8 mouse cellular contexts compared by ENCODE assay signal in the genomic region with DNA sequence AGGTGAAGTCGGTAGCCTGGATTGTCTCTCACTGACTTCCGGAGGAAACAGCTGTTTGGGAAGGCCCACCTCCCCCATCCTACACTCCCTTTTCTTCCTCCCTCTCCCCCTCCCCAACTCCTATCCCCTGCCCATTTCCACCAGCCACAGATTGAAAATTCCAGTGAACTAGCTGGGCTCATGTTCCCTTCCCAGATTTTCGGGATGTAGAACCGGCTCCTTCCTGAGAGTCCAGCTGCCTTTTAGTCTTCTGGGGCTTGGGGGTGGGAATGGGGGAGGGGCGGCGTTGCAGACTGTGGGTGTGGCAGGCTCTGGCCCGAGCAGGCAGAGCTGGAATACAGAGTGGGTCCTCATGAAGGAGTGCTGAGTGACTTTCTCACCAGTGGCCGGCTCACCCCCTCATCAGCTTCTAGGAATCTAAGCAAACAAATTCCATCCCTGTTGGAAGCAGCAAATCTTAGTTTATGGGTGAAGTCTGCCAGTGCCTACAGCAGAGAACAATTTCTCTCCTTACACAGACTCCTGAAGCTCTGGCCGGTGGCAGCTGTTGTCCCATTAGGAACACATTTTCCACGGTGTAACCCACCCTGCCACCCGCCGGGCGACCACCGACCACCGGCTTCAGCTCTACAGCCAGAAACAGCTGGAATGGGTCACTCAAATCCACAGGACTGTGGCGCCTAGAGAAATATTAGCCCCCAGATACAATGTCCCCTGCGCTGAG.
DNase-seq lines count a peak whose midpoint lies in the region; ATAC-seq and TF ChIP-seq lines count a peak whose summit lies in the region.

No protein-coding gene starts in this region.

- H3K9ac ChIP-seq in kidney, postnatal 0 days (ENCODE audit: low read depth, low read length) = peak overlapping the region; percentile 32; the same call in 1 of the 2 replicates
- no peak overlapping the region for H3K9ac ChIP-seq in intestine, embryonic 15.5 days
- H3K9ac ChIP-seq in neural tube, embryonic 12.5 days = no peak overlapping the region

- ATAC-seq in kidney, postnatal 0 days (replicated peaks; ENCODE audit: low FRiP score, low read depth) = peak; percentile 75
- ATAC-seq in intestine, embryonic 15.5 days = peak; percentile 60
- peak; percentile 49 for ATAC-seq in neural tube, embryonic 12.5 days (ENCODE audit: low FRiP score, low read depth)

- WGBS in kidney, postnatal 0 days = 11% methylated on average over 17 of the region's 17 CpGs
- WGBS in embryonic facial prominence, embryonic 10.5 days = 27% methylated on average over 17 of the region's 17 CpGs
- WGBS in intestine, embryonic 15.5 days = 30% methylated on average over 17 of the region's 17 CpGs
- 10% methylated on average over 17 of the region's 17 CpGs for WGBS in neural tube, embryonic 12.5 days

- peak overlapping the region; percentile 44 for H3K4me2 ChIP-seq in kidney, postnatal 0 days (ENCODE audit: low read length)
- peak overlapping the region; percentile 53 for H3K4me2 ChIP-seq in intestine, embryonic 15.5 days (replicated peaks)
- H3K4me2 ChIP-seq in neural tube, embryonic 12.5 days (replicated peaks) = peak overlapping the region; percentile 50

- H3K36me3 ChIP-seq in kidney, postnatal 0 days (ENCODE audit: insufficient read depth, low read length) = no peaks in the 10 kb centered on the region
- no peaks in the 10 kb centered on the region for H3K36me3 ChIP-seq in embryonic facial prominence, embryonic 10.5 days (replicated peaks)
- no peaks in the 10 kb centered on the region for H3K36me3 ChIP-seq in intestine, embryonic 15.5 days
- no peaks in the 10 kb centered on the region for H3K36me3 ChIP-seq in neural tube, embryonic 12.5 days

- H3K4me3 ChIP-seq in kidney, postnatal 0 days (replicated peaks; ENCODE audit: low read depth, low read length) = peak overlapping the region; percentile 18; the same call in 1 of the 2 replicates
- H3K4me3 ChIP-seq in embryonic facial prominence, embryonic 10.5 days = peak overlapping the region; percentile 44
- H3K4me3 ChIP-seq in intestine, embryonic 15.5 days (replicated peaks) = peak overlapping the region; percentile 12
- H3K4me3 ChIP-seq in neural tube, embryonic 12.5 days = no peak overlapping the region

- peak; percentile 76 for DNase-seq in kidney, postnatal 0 days (ENCODE audit: low spot score)
- no peak for DNase-seq in kidney, adult 18-20 months
- peak; percentile 72 for DNase-seq in embryonic facial prominence, embryonic 10.5 days (ENCODE audit: low spot score)
- no peak for DNase-seq in adrenal gland, adult 2 months
- no peak for DNase-seq in cerebellum, postnatal 25 days
- DNase-seq in left cerebral cortex, adult 11 months (ENCODE audit: low spot score) = no peak

- H3K27me3 ChIP-seq in kidney, postnatal 0 days (ENCODE audit: insufficient read depth, low read length) = no peaks in the 10 kb centered on the region
- H3K27me3 ChIP-seq in embryonic facial prominence, embryonic 10.5 days (replicated peaks; ENCODE audit: low read depth, poor library complexity, severe bottlenecking) = no peaks in the 10 kb centered on the region
- no peaks in the 10 kb centered on the region for H3K27me3 ChIP-seq in intestine, embryonic 15.5 days (replicated peaks)
- H3K27me3 ChIP-seq in neural tube, embryonic 12.5 days (replicated peaks) = no peaks in the 10 kb centered on the region

- TF ChIP-seq CTCF in kidney, postnatal 0 days (IDR thresholded peaks at IDR 0.05; ENCODE audit: low read depth) = no peak

- peak overlapping the region; percentile 67 for H3K27ac ChIP-seq in kidney, postnatal 0 days
- peak overlapping the region; percentile 83 for H3K27ac ChIP-seq in embryonic facial prominence, embryonic 10.5 days (replicated peaks)
- no peak overlapping the region for H3K27ac ChIP-seq in intestine, embryonic 15.5 days
- no peak overlapping the region for H3K27ac ChIP-seq in neural tube, embryonic 12.5 days

- peaks cover 12% of the 10 kb centered on the region for H3K4me1 ChIP-seq in kidney, postnatal 0 days (replicated peaks; ENCODE audit: insufficient read depth, low read length)
- peaks cover 37% of the 10 kb centered on the region for H3K4me1 ChIP-seq in embryonic facial prominence, embryonic 10.5 days
- H3K4me1 ChIP-seq in intestine, embryonic 15.5 days (replicated peaks) = peaks cover 10% of the 10 kb centered on the region
- peaks cover 20% of the 10 kb centered on the region for H3K4me1 ChIP-seq in neural tube, embryonic 12.5 days

- no peaks in the 10 kb centered on the region for H3K9me3 ChIP-seq in kidney, postnatal 0 days (replicated peaks; ENCODE audit: low read length)
- H3K9me3 ChIP-seq in embryonic facial prominence, embryonic 10.5 days = no peaks in the 10 kb centered on the region
- H3K9me3 ChIP-seq in intestine, embryonic 15.5 days = no peaks in the 10 kb centered on the region
- H3K9me3 ChIP-seq in neural tube, embryonic 12.5 days = no peaks in the 10 kb centered on the region

Comparison
In these comparisons a context has a peak if more than half of its experiments do, and no peak if none do; other contexts are left out.
1. DNase-seq: peak in kidney, postnatal 0 days (single experiment) and embryonic facial prominence, embryonic 10.5 days (single experiment); none in kidney, adult 18-20 months (single experiment), adrenal gland, adult 2 months (single experiment), cerebellum, postnatal 25 days (0 of 2) and left cerebral cortex, adult 11 months (single experiment).
2. H3K27ac ChIP-seq: peak in kidney, postnatal 0 days (single experiment) and embryonic facial prominence, embryonic 10.5 days (single experiment); none in intestine, embryonic 15.5 days (single experiment) and neural tube, embryonic 12.5 days (single experiment).
3. Peak in every context shown above with its lines, with median percentiles within 50 percentile points of each other: ATAC-seq and H3K4me2 ChIP-seq.